41 mouse cellular contexts compared by ENCODE assay signal in the genomic region with DNA sequence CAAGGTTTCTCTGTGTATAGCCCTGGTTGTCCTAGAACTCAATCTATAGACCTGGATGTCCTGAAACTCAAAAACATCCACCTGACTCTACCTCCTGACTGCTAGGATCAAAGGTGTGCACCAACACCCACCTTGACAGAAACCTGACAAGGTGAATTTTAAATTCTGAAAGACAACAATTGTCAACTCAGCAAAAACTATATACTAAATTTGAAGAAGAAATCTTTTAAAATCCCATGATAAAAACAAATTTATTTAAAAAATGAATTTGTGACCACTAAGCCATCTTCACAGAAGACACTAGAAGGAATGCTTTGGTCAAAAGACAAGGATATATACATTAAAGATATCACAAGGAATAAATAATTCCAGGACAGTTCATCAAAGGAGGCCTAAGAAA. TPM values are rescaled to one million over a fixed set of nuclear protein-coding genes. Genes with fewer than 3 reads are reported as not detected.
"Had no signal": no experiment of that assay in that cellular context is flagged by ENCODE, and none has a peak within 500 bp of the region (broad histone marks: within the 10 kb centered on the region; RNA-seq: fewer than 3 reads in every experiment).

No protein-coding gene starts in this region.

- H3K27ac ChIP-seq: limb, embryonic 10.5 days; limb, embryonic 12.5 days; limb, embryonic 13.5 days; limb, embryonic 15.5 days; liver, embryonic 12.5 days; liver, embryonic 13.5 days; liver, embryonic 14.5 days; liver, embryonic 15.5 days; lung, embryonic 15.5 days; macrophage; midbrain, embryonic 10.5 days; midbrain, embryonic 12.5 days; midbrain, embryonic 13.5 days; midbrain, embryonic 15.5 days; neural tube, embryonic 12.5 days had no signal

- H3K4me2 ChIP-seq: limb, embryonic 12.5 days; limb, embryonic 13.5 days; limb, embryonic 15.5 days; liver, embryonic 11.5 days; liver, embryonic 12.5 days; liver, embryonic 13.5 days; liver, embryonic 15.5 days; lung, embryonic 14.5 days; lung, embryonic 15.5 days; midbrain, embryonic 11.5 days; midbrain, embryonic 12.5 days; midbrain, embryonic 13.5 days; midbrain, embryonic 15.5 days; neural tube, embryonic 12.5 days had no signal

- H3K9me3 ChIP-seq: limb, embryonic 10.5 days; limb, embryonic 12.5 days; limb, embryonic 13.5 days; limb, embryonic 15.5 days; liver, embryonic 12.5 days; liver, embryonic 13.5 days; liver, embryonic 15.5 days; lung, embryonic 15.5 days; megakaryocyte, embryonic 14.5 days; midbrain, embryonic 10.5 days; midbrain, embryonic 12.5 days; midbrain, embryonic 13.5 days; midbrain, embryonic 15.5 days; neural tube, embryonic 12.5 days had no signal

- H3K27me3 ChIP-seq: limb, embryonic 12.5 days; limb, embryonic 15.5 days; liver, embryonic 12.5 days; liver, embryonic 13.5 days; midbrain, embryonic 15.5 days had no signal

- DNase-seq: left cerebral cortex, postnatal 4 days; liver; liver, embryonic 13.5 days; liver, postnatal 0 days; lung, adult 18-20 months; lung, adult 2 months; lung, embryonic 14.5 days; lung, postnatal 10 days; lung, postnatal 14 days; lung, postnatal 36 days; lung, postnatal 4 days; midbrain, embryonic 14.5 days had no signal

- H3K4me3 ChIP-seq: limb, embryonic 10.5 days; limb, embryonic 12.5 days; limb, embryonic 13.5 days; limb, embryonic 15.5 days; liver, embryonic 12.5 days; liver, embryonic 13.5 days; liver, embryonic 15.5 days; lung, embryonic 15.5 days; megakaryocyte, embryonic 14.5 days; midbrain, embryonic 10.5 days; midbrain, embryonic 12.5 days; midbrain, embryonic 13.5 days; midbrain, embryonic 15.5 days; myocyte; neural tube, embryonic 12.5 days had no signal

- H3K36me3 ChIP-seq: limb, embryonic 10.5 days; limb, embryonic 12.5 days; limb, embryonic 13.5 days; limb, embryonic 15.5 days; liver, embryonic 12.5 days; liver, embryonic 13.5 days; liver, embryonic 15.5 days; lung, embryonic 15.5 days; midbrain, embryonic 10.5 days; midbrain, embryonic 12.5 days; midbrain, embryonic 13.5 days; midbrain, embryonic 15.5 days; neural tube, embryonic 12.5 days had no signal

- H3K9ac ChIP-seq: limb, embryonic 12.5 days; limb, embryonic 13.5 days; limb, embryonic 15.5 days; liver, embryonic 12.5 days; liver, embryonic 13.5 days; liver, embryonic 14.5 days; liver, embryonic 15.5 days; liver, postnatal 0 days; lung, embryonic 14.5 days; lung, embryonic 15.5 days; midbrain, embryonic 12.5 days; midbrain, embryonic 13.5 days; midbrain, embryonic 15.5 days; neural tube, embryonic 12.5 days had no signal

RNA-seq across cellular contexts. Expression of gene Hesx1, which starts 2.0 kb away (rescaled TPM):
- total RNA-seq: left cerebral cortex, postnatal 10 days; left cerebral cortex, postnatal 14 days; left cerebral cortex, postnatal 25 days; left cerebral cortex, postnatal 36 days; left cerebral cortex, postnatal 4 days; liver, adult 2 months; megakaryocyte-erythroid progenitor cell, adult 5-6 weeks; monocyte, adult 5-6 weeks had no signal
- polyA plus RNA-seq: limb, embryonic 12.5 days; limb, embryonic 15.5 days; liver, adult 2 months; lung, adult 2 months; lung, embryonic 14.5 days; lung, embryonic 15.5 days; lung, embryonic 16.5 days; lung, postnatal 0 days; midbrain, embryonic 11.5 days; midbrain, embryonic 12.5 days; midbrain, embryonic 13.5 days; midbrain, embryonic 14.5 days; myocyte; neural tube, embryonic 11.5 days had no signal

RNA-seq across cellular contexts. Expression of gene Il17rd, which starts 42.5 kb away (rescaled TPM):
- total RNA-seq: megakaryocyte progenitor cell, adult 5-6 weeks had no signal
